Mouse (Mus musculus): ENCODE measurements at regions not wholly inside any gene's neighbourhood (a gene's known extent, or its start where the extent isn't known, plus 50 kb on each side); places are given as distances from the start of the nearest gene placed in this dataset.

- Histone ChIP-seq H3K27ac (replicated peaks) (no peak overlapping the region), H3K4me2 (replicated peaks) (no peak overlapping the region), H3K4me1 (0 out of 2 replicates have a peak, but pooled peaks cover 3% of the 10 kb centered on the region), H3K36me3 (no peaks in the 10 kb centered on the region), H3K9ac (replicated peaks) (no peak overlapping the region), H3K9me3 (no peaks in the 10 kb centered on the region), H3K4me3 (no peak overlapping the region), H3K27me3 (no peaks in the 10 kb centered on the region)
- ATAC-seq (replicated peaks) = no peak
- 85% methylated on average over 1 of the region's 1 CpGs for WGBS
Observed at GRCm38 (mm10) chr4:55937833-55938232, 405.6 kb upstream of the Klf4 start.

GRCm38 (mm10) chr4:55929141-55929782 lies 397.0 kb upstream of the Klf4 start:
- Histone ChIP-seq H3K4me3 (peak overlapping the region; percentile 14), H3K27me3 (no peaks in the 10 kb centered on the region), H3K9me3 (no peaks in the 10 kb centered on the region), H3K27ac (replicated peaks) (peak overlapping the region; percentile 62), H3K36me3 (no peaks in the 10 kb centered on the region), H3K4me1 (peaks cover 19% of the 10 kb centered on the region), H3K4me2 (replicated peaks) (peak overlapping the region; percentile 41), H3K9ac (replicated peaks) (peak overlapping the region; percentile 24; the same call in 1 of the 2 replicates)
- ATAC-seq (replicated peaks) = peak; percentile 96
- WGBS = 10% methylated on average over 11 of the region's 11 CpGs

GRCm38 (mm10) chr4:55928670-55929069 lies 396.4 kb upstream of the Klf4 start:
- H3K27ac ChIP-seq (replicated peaks) = peak overlapping the region; percentile 62
- no peaks in the 10 kb centered on the region for H3K9me3 ChIP-seq
- H3K4me1 ChIP-seq = peaks cover 19% of the 10 kb centered on the region
- H3K27me3 ChIP-seq = no peaks in the 10 kb centered on the region
- peak overlapping the region; percentile 41 for H3K4me2 ChIP-seq (replicated peaks)
- 20% methylated on average over 11 of the region's 11 CpGs for WGBS
- no peaks in the 10 kb centered on the region for H3K36me3 ChIP-seq
- peak overlapping the region; percentile 14; the same call in 1 of the 2 replicates for H3K4me3 ChIP-seq
- peak overlapping the region; percentile 24; the same call in 1 of the 2 replicates for H3K9ac ChIP-seq (replicated peaks)
- peak; percentile 57 for ATAC-seq (replicated peaks)

- ATAC-seq (replicated peaks) = 0 out of 2 replicates have a peak, but pooled peaks have one; percentile 5
- no peaks in the 10 kb centered on the region for H3K36me3 ChIP-seq
- no peak overlapping the region for H3K4me3 ChIP-seq
- peaks cover 19% of the 10 kb centered on the region for H3K4me1 ChIP-seq
- H3K9ac ChIP-seq (replicated peaks) = no peak overlapping the region
- H3K4me2 ChIP-seq (replicated peaks) = 0 out of 2 replicates have a peak overlapping the region, but pooled peaks have one; percentile 41
- H3K27ac ChIP-seq (replicated peaks) = no peak overlapping the region
- no peaks in the 10 kb centered on the region for H3K27me3 ChIP-seq
- WGBS = 61% methylated on average over 6 of the region's 6 CpGs
- no peaks in the 10 kb centered on the region for H3K9me3 ChIP-seq
Observed at GRCm38 (mm10) chr4:55928196-55928595, 395.9 kb upstream of the Klf4 start.

GRCm38 (mm10) chr4:55927391-55927790 lies 395.1 kb upstream of the Klf4 start:
- no peaks in the 10 kb centered on the region for H3K9me3 ChIP-seq
- H3K27me3 ChIP-seq = no peaks in the 10 kb centered on the region
- no peak overlapping the region for H3K9ac ChIP-seq (replicated peaks)
- H3K4me1 ChIP-seq = peaks cover 19% of the 10 kb centered on the region
- no peaks in the 10 kb centered on the region for H3K36me3 ChIP-seq
- no peak overlapping the region for H3K27ac ChIP-seq (replicated peaks)
- H3K4me3 ChIP-seq = no peak overlapping the region
- 92% methylated on average over 4 of the region's 4 CpGs for WGBS
- ATAC-seq (replicated peaks) = no peak
- H3K4me2 ChIP-seq (replicated peaks) = no peak overlapping the region

GRCm38 (mm10) chr4:55924974-55925373 lies 392.7 kb upstream of the Klf4 start:
- H3K9ac ChIP-seq (replicated peaks) = no peak overlapping the region
- ATAC-seq (replicated peaks) = no peak
- 92% methylated on average over 3 of the region's 3 CpGs for WGBS
- H3K36me3 ChIP-seq = no peaks in the 10 kb centered on the region
- H3K4me2 ChIP-seq (replicated peaks) = no peak overlapping the region
- H3K27ac ChIP-seq (replicated peaks) = no peak overlapping the region
- no peak overlapping the region for H3K4me3 ChIP-seq
- H3K4me1 ChIP-seq = peaks cover 18% of the 10 kb centered on the region
- no peaks in the 10 kb centered on the region for H3K27me3 ChIP-seq
- H3K9me3 ChIP-seq = no peaks in the 10 kb centered on the region

GRCm38 (mm10) chr4:55921217-55921616 lies 389.0 kb upstream of the Klf4 start:
- Histone ChIP-seq H3K9me3 (no peaks in the 10 kb centered on the region), H3K4me2 (replicated peaks) (no peak overlapping the region), H3K36me3 (no peaks in the 10 kb centered on the region), H3K27me3 (no peaks in the 10 kb centered on the region), H3K4me3 (no peak overlapping the region), H3K9ac (replicated peaks) (no peak overlapping the region), H3K27ac (replicated peaks) (no peak overlapping the region), H3K4me1 (no peaks in the 10 kb centered on the region)
- no peak for ATAC-seq (replicated peaks)
- WGBS = 63% methylated on average over 4 of the region's 4 CpGs

GRCm38 (mm10) chr4:55894116-55894885 lies 362.0 kb upstream of the Klf4 start:
- Histone ChIP-seq H3K9me3 (no peaks in the 10 kb centered on the region), H3K27me3 (no peaks in the 10 kb centered on the region), H3K4me2 (replicated peaks) (no peak overlapping the region), H3K4me3 (no peak overlapping the region), H3K27ac (replicated peaks) (no peak overlapping the region), H3K36me3 (no peaks in the 10 kb centered on the region), H3K4me1 (no peaks in the 10 kb centered on the region), H3K9ac (replicated peaks) (no peak overlapping the region)
- no peak for ATAC-seq (replicated peaks)
- WGBS = 78% methylated on average over 12 of the region's 12 CpGs

- H3K9me3 ChIP-seq = no peaks in the 10 kb centered on the region
Observed at GRCm38 (mm10) chr4:55891656-55892055, 359.4 kb upstream of the Klf4 start.

GRCm38 (mm10) chr4:55887581-55887980 lies 355.3 kb upstream of the Klf4 start:
- Histone ChIP-seq H3K4me2 (replicated peaks) (no peak overlapping the region), H3K27me3 (no peaks in the 10 kb centered on the region), H3K9ac (replicated peaks) (no peak overlapping the region), H3K9me3 (no peaks in the 10 kb centered on the region), H3K27ac (replicated peaks) (no peak overlapping the region), H3K4me1 (no peaks in the 10 kb centered on the region), H3K4me3 (no peak overlapping the region), H3K36me3 (no peaks in the 10 kb centered on the region)
- no peak for ATAC-seq (replicated peaks)
- WGBS = 81% methylated on average over 6 of the region's 6 CpGs

More at GRCm38 (mm10) chr4:55891656-55892055, 359.4 kb upstream of the Klf4 start:
- Histone ChIP-seq H3K4me2 (replicated peaks) (no peak overlapping the region), H3K4me3 (no peak overlapping the region), H3K9ac (replicated peaks) (no peak overlapping the region), H3K27ac (replicated peaks) (no peak overlapping the region), H3K27me3 (no peaks in the 10 kb centered on the region), H3K36me3 (no peaks in the 10 kb centered on the region), H3K4me1 (no peaks in the 10 kb centered on the region)
- ATAC-seq (replicated peaks) = no peak
- WGBS = 89% methylated on average over 10 of the region's 10 CpGs

GRCm38 (mm10) chr4:55882541-55882940 lies 350.3 kb upstream of the Klf4 start:
- H3K9me3 ChIP-seq = no peaks in the 10 kb centered on the region
- no peak overlapping the region for H3K4me2 ChIP-seq (replicated peaks)
- H3K4me1 ChIP-seq = no peaks in the 10 kb centered on the region
- 59% methylated on average over 2 of the region's 2 CpGs for WGBS
- no peak overlapping the region for H3K4me3 ChIP-seq
- ATAC-seq (replicated peaks) = no peak
- H3K36me3 ChIP-seq = no peaks in the 10 kb centered on the region
- no peaks in the 10 kb centered on the region for H3K27me3 ChIP-seq
- H3K27ac ChIP-seq (replicated peaks) = no peak overlapping the region
- no peak overlapping the region for H3K9ac ChIP-seq (replicated peaks)

GRCm38 (mm10) chr4:55875304-55875703 lies 343.0 kb upstream of the Klf4 start:
- Histone ChIP-seq H3K4me3 (no peak overlapping the region), H3K4me2 (replicated peaks) (no peak overlapping the region), H3K36me3 (no peaks in the 10 kb centered on the region), H3K27ac (replicated peaks) (no peak overlapping the region), H3K4me1 (peaks cover 4% of the 10 kb centered on the region; the same call in 1 of the 2 replicates), H3K9ac (replicated peaks) (no peak overlapping the region), H3K27me3 (no peaks in the 10 kb centered on the region), H3K9me3 (no peaks in the 10 kb centered on the region)
- 79% methylated on average over 12 of the region's 12 CpGs for WGBS
- ATAC-seq (replicated peaks) = peak; percentile 74; the same call in 1 of the 2 replicates
